27 mouse cellular contexts compared by ENCODE assay signal in the genomic region with DNA sequence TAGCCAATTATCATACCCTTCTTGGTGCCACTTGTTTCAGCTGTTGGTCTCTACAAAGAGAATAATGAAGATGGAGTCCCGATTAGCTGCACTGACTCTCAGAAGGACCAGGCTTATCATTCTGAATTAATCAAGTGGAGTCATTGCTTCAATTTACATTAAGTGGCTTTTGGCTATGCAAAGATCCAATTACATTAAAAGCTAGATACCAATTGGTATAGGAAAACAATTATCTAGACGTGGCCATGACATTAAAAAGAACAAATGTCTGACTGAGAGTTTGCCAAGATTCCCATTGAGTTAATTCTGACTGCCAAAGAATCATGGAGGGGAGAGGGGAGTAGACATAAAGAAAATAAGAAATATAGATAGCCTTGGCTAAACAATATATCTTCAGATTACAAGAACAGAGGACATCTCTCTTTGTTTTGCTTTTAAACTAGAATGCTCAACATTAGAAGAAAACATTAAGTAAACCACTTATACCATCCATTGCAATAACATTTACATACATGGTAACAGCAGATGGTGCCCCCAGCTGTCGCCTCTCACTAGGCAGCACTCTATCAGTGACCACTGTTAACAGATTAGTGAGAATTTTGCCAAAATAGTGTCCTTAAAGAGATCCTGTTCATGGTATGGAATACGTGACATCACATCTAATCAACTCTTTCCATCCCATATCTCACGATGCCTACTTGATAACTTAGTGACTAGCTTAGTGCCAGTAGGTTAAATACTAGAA. TPM values are rescaled to one million over a fixed set of nuclear protein-coding genes. Genes with fewer than 3 reads are reported as not detected.
DNase-seq lines count a peak whose midpoint lies in the region; ATAC-seq and TF ChIP-seq lines count a peak whose summit lies in the region.
"Had no signal": no experiment of that assay in that cellular context is flagged by ENCODE, and none has a peak within 500 bp of the region (broad histone marks: within the 10 kb centered on the region; RNA-seq: fewer than 3 reads in every experiment).

No protein-coding gene starts in this region.

- peak; percentile 41; the same call in 1 of the 2 replicates for ATAC-seq in cerebellum, adult (ENCODE audit: insufficient number of reproducible peaks, low FRiP score, low TSS enrichment)
- peak; percentile 75 for ATAC-seq in forebrain, embryonic 14.5 days
- no peak for ATAC-seq in forebrain, embryonic 12.5 days (ENCODE audit: low FRiP score)
- ATAC-seq in liver, postnatal 0 days = no peak
- ATAC-seq in liver, embryonic 12.5 days = no peak

- 0 out of 2 replicates have a peak overlapping the region, but pooled peaks have one; percentile 5 for H3K27ac ChIP-seq in forebrain, embryonic 14.5 days (ENCODE audit: low read depth, low read length)
- no peak overlapping the region for H3K27ac ChIP-seq in forebrain, embryonic 12.5 days
- peak overlapping the region; percentile 7; the same call in 1 of the 2 replicates for H3K27ac ChIP-seq in liver, postnatal 0 days (ENCODE audit: low read depth)
- no peak overlapping the region for H3K27ac ChIP-seq in liver, embryonic 12.5 days
- H3K27ac ChIP-seq: embryonic facial prominence, embryonic 12.5 days; heart, adult 2 months; hindbrain, embryonic 15.5 days; kidney, embryonic 15.5 days; limb, embryonic 13.5 days; macrophage; neural tube, embryonic 15.5 days had no signal

- H3K36me3 ChIP-seq in forebrain, embryonic 14.5 days (ENCODE audit: control insufficient read depth, insufficient read depth, low read length) = no peaks in the 10 kb centered on the region
- H3K36me3 ChIP-seq in forebrain, embryonic 12.5 days (replicated peaks) = no peaks in the 10 kb centered on the region
- no peaks in the 10 kb centered on the region for H3K36me3 ChIP-seq in liver, postnatal 0 days (replicated peaks; ENCODE audit: insufficient read depth, low read length)
- no peaks in the 10 kb centered on the region for H3K36me3 ChIP-seq in liver, embryonic 12.5 days
- H3K36me3 ChIP-seq: embryonic facial prominence, embryonic 12.5 days; heart, embryonic 12.5 days; hindbrain, embryonic 15.5 days; kidney, embryonic 15.5 days; limb, embryonic 13.5 days; neural tube, embryonic 15.5 days had no signal

- TF ChIP-seq EP300 in liver, postnatal 0 days (IDR thresholded peaks at IDR 0.05; ENCODE audit: low read depth) = no peak

- H3K4me3 ChIP-seq in forebrain, embryonic 14.5 days (ENCODE audit: low read depth, low read length) = no peak overlapping the region
- H3K4me3 ChIP-seq in forebrain, embryonic 12.5 days (replicated peaks) = no peak overlapping the region
- H3K4me3 ChIP-seq in liver, postnatal 0 days (ENCODE audit: low read depth, low read length) = no peak overlapping the region
- no peak overlapping the region for H3K4me3 ChIP-seq in liver, embryonic 12.5 days
- H3K4me3 ChIP-seq: embryonic facial prominence, embryonic 12.5 days; heart, adult 2 months; heart, embryonic 12.5 days; hindbrain, embryonic 15.5 days; kidney, embryonic 15.5 days; limb, embryonic 13.5 days; neural tube, embryonic 15.5 days had no signal

- H3K4me2 ChIP-seq in forebrain, embryonic 14.5 days (ENCODE audit: low read length) = no peak overlapping the region
- H3K4me2 ChIP-seq in forebrain, embryonic 12.5 days = no peak overlapping the region
- no peak overlapping the region for H3K4me2 ChIP-seq in liver, postnatal 0 days (ENCODE audit: low read depth, low read length)
- no peak overlapping the region for H3K4me2 ChIP-seq in liver, embryonic 12.5 days
- H3K4me2 ChIP-seq: embryonic facial prominence, embryonic 12.5 days; heart, embryonic 12.5 days; hindbrain, embryonic 15.5 days; kidney, embryonic 15.5 days; limb, embryonic 13.5 days; liver, embryonic 11.5 days; neural tube, embryonic 15.5 days had no signal

- H3K9me3 ChIP-seq in forebrain, embryonic 14.5 days (replicated peaks; ENCODE audit: control insufficient read depth, low read length) = no peaks in the 10 kb centered on the region
- no peaks in the 10 kb centered on the region for H3K9me3 ChIP-seq in forebrain, embryonic 12.5 days
- no peaks in the 10 kb centered on the region for H3K9me3 ChIP-seq in liver, postnatal 0 days (ENCODE audit: low read length)
- H3K9me3 ChIP-seq in liver, embryonic 12.5 days (replicated peaks) = no peaks in the 10 kb centered on the region
- H3K9me3 ChIP-seq: embryonic facial prominence, embryonic 12.5 days; hindbrain, embryonic 15.5 days; kidney, embryonic 15.5 days; limb, embryonic 13.5 days; neural tube, embryonic 15.5 days had no signal

- H3K9ac ChIP-seq in forebrain, embryonic 14.5 days (ENCODE audit: low read length) = no peak overlapping the region
- H3K9ac ChIP-seq in forebrain, embryonic 12.5 days = no peak overlapping the region
- no peak overlapping the region for H3K9ac ChIP-seq in liver, postnatal 0 days (replicated peaks)
- no peak overlapping the region for H3K9ac ChIP-seq in liver, embryonic 12.5 days
- H3K9ac ChIP-seq: embryonic facial prominence, embryonic 12.5 days; heart, embryonic 12.5 days; hindbrain, embryonic 15.5 days; kidney, embryonic 15.5 days; limb, embryonic 13.5 days; neural tube, embryonic 15.5 days had no signal

- no peak for DNase-seq in cerebellum, adult 8-10 months
- DNase-seq in forebrain, embryonic 14.5 days (ENCODE audit: low spot score) = peak; percentile 68
- no peak for DNase-seq in liver, postnatal 0 days
- DNase-seq in thymus, postnatal 14 days = no peak
- DNase-seq in heart, postnatal 4 days = no peak
- DNase-seq: adrenal gland, adult 8-10 months; embryo, embryonic 11 days; heart, adult 2 months; kidney, adult 18-20 months; kidney, postnatal 25 days; lung, adult 2 months; lung, postnatal 10 days; midbrain, embryonic 14.5 days; spleen, adult 18-20 months; thymus, postnatal 36 days had no signal

- no peaks in the 10 kb centered on the region for H3K4me1 ChIP-seq in forebrain, embryonic 14.5 days (ENCODE audit: control insufficient read depth, insufficient read depth, low read length)
- no peaks in the 10 kb centered on the region for H3K4me1 ChIP-seq in forebrain, embryonic 12.5 days
- peaks cover 12% of the 10 kb centered on the region for H3K4me1 ChIP-seq in liver, postnatal 0 days (ENCODE audit: insufficient read depth)
- H3K4me1 ChIP-seq in liver, embryonic 12.5 days = 0 out of 2 replicates have a peak, but pooled peaks cover 4% of the 10 kb centered on the region
- H3K4me1 ChIP-seq: embryonic facial prominence, embryonic 12.5 days; heart, embryonic 12.5 days; hindbrain, embryonic 15.5 days; limb, embryonic 13.5 days had no signal

- no peaks in the 10 kb centered on the region for H3K27me3 ChIP-seq in forebrain, embryonic 14.5 days (replicated peaks; ENCODE audit: control insufficient read depth, insufficient read depth, low read length)
- peaks cover 6% of the 10 kb centered on the region; the same call in 1 of the 2 replicates for H3K27me3 ChIP-seq in forebrain, embryonic 12.5 days
- H3K27me3 ChIP-seq in liver, postnatal 0 days (ENCODE audit: insufficient read depth, low read length) = no peaks in the 10 kb centered on the region
- peaks cover 13% of the 10 kb centered on the region; the same call in 1 of the 2 replicates for H3K27me3 ChIP-seq in liver, embryonic 12.5 days (replicated peaks)
- H3K27me3 ChIP-seq: CH12.LX; embryonic facial prominence, embryonic 12.5 days; heart, embryonic 12.5 days; hindbrain, embryonic 15.5 days; kidney, embryonic 15.5 days; limb, embryonic 13.5 days; neural tube, embryonic 15.5 days had no signal

- TF ChIP-seq CTCF in liver, postnatal 0 days (IDR thresholded peaks at IDR 0.05; ENCODE audit: low read depth) = no peak

- WGBS in forebrain, embryonic 14.5 days = 49% methylated on average over 5 of the region's 5 CpGs
- WGBS in forebrain, embryonic 12.5 days = 69% methylated on average over 5 of the region's 5 CpGs
- 77% methylated on average over 5 of the region's 5 CpGs for WGBS in liver, postnatal 0 days (ENCODE audit: insufficient replicate concordance)
- WGBS in liver, embryonic 12.5 days (ENCODE audit: insufficient replicate concordance) = 67% methylated on average over 5 of the region's 5 CpGs

RNA-seq across cellular contexts. Expression of a gene that starts 24.0 kb away (rescaled TPM):
- 26.2 and 26.3 TPM in 2 replicates for polyA plus RNA-seq in forebrain, embryonic 14.5 days (2014; fragmentation: Nextera tagmentation; extraction: Ambion mirVana)
- polyA plus RNA-seq in forebrain, embryonic 12.5 days (2016; fragmentation: Nextera tagmentation; extraction: Ambion mirVana) = 30.3 and 31.6 TPM in 2 replicates
- polyA plus RNA-seq in liver, postnatal 0 days (2015; fragmentation: Nextera tagmentation; extraction: Ambion mirVana) = 29.8 and 33.3 TPM in 2 replicates
- polyA plus RNA-seq in liver, embryonic 12.5 days (2016; fragmentation: Nextera tagmentation; extraction: Ambion mirVana) = 46.0 and 48.3 TPM in 2 replicates
- total RNA-seq in heart, postnatal 4 days (2021) = 10 to 100 TPM; 28.7 to 35.1 TPM

Comparison
In these comparisons a context has a peak if more than half of its experiments do, and no peak if none do; other contexts are left out.
1. ATAC-seq: peak in cerebellum, adult (single experiment) and forebrain, embryonic 14.5 days (single experiment); none in forebrain, embryonic 12.5 days (single experiment), liver, postnatal 0 days (single experiment) and liver, embryonic 12.5 days (single experiment).
2. H3K27ac ChIP-seq: peak in forebrain, embryonic 14.5 days (single experiment) and liver, postnatal 0 days (single experiment); none in forebrain, embryonic 12.5 days (single experiment) and liver, embryonic 12.5 days (single experiment).